Mouse (Mus musculus) urinary bladder, postnatal 10 days (tissue): ENCODE measurements around the gene Ildr2.

Experiments
- DNase-seq: peaks from one replicate; pipeline ENCODE4 v3.0.0; 2022; ENCODE audit warnings: low spot score

Ildr2 gene

GRCm38 (mm10) chr1:166342539-166342938, 88.6 kb downstream of the Ildr2 start:
- no peak for DNase-seq

- no peak for DNase-seq
Observed at GRCm38 (mm10) chr1:166343586-166343985, 89.6 kb downstream of the Ildr2 start.

DNA sequence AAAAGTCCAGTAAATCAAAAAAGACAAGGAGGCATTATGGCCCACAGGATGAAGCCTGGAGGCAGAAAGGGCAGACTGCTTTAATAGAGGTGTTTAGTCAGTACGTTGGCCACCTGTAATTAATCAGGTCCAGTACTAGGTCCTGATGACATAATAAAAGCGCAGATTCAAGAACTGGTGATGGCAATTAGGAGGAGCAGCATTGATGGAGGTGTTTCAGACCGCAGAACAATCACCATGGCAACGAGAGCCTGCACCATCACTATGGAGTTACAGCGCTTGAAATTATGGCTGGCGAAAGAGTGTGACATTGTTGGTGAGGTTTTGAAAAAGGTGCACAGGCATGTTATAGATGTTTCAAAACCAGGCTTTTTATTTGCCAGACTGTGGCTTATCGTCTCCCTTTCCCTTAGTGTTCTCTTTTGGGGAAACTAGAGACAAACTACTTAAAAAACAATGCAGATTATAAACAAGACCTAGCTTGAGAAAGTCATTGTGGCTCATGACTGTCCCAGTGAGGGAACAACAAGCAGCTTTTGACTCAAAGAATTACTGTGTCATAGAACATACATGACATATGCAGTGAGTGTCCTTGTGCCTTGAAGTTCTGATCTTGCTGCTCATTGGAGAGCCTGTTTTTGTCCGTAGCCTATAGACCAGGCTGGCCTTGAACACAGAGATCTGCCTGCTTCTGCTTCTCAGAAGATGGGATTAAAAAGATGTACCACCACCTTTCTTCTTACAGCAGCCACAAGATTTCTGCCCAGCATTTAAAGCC, 90.5 kb downstream of the Ildr2 start:
- DNase-seq: no peak

DNA sequence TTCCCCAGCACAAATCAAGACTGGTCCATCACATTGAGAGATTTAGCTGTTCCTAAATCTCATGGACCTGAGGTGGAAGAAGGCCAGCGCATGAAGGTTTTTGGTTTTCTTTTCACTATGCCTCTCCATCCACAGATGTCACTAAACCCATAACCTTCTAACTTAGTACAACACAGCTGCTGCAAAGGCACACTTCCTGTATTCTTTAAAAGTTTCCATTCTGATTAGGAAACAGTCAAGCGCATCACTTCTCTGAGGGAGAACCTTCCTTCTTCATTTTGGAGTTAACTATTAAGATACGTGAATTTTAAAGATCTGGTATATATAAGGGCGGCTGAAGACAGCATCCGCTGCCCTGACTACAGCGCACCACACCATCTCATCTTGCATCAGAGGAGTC, 91.7 kb downstream of the Ildr2 start:
- DNase-seq: no peak

DNA sequence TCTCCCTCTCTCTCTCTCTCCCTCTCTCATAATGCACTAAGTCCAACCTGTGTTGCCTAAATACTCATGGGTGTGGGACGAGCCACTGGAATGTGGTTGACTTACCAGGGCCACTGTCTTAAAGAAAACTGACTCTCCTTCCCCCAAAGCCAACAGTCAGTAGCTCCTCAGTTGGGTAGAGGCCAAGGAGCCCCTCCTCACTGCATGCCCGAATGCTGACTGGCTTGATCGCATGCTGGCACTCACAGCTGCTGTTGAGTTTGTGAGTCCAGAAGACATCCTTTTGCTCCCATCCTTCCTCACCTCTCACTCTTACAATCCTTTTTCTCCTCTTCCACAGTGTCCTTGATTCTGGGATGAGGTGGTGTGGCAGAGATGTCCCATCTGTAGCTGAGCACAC, 93.0 kb downstream of the Ildr2 start:
- no peak for DNase-seq

DNA sequence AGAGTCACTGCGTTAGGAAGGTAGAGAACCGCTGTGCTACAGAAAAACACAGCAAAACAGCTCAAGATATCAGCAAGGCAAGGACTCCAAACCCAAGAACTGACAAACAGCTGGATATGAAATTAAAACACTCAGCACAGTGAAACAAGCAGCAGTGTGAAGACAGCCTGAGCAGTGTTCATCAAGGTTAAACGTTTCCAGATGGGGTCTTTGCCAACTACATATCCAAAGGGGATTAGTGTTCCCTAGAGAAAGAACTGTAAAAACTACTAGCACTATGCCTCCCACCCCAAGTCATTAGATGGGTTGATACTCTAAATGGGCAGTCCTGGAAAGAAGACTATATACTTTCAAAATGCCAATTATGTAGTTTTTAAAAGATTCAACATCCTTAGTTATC, 95.4 kb downstream of the Ildr2 start:
- no peak for DNase-seq

DNA sequence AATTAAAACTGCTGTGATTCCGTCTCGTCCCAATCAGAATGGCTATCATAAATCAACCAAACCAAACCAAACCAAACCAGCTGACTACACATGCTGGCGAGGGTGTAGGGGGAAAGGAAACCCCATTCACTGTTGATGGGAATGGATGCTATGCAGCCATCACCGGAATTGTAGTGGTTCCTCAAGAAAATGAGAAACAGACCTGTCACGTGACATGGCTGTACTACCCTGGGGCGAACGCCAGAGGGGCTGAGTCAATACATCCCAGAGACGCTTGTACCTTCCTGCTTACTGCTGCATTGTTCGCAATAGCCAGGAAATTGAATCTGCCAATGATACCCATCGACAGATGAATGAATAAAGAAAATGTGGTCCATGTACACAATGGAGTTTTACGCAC, 95.8 kb downstream of the Ildr2 start:
- no peak for DNase-seq

DNA sequence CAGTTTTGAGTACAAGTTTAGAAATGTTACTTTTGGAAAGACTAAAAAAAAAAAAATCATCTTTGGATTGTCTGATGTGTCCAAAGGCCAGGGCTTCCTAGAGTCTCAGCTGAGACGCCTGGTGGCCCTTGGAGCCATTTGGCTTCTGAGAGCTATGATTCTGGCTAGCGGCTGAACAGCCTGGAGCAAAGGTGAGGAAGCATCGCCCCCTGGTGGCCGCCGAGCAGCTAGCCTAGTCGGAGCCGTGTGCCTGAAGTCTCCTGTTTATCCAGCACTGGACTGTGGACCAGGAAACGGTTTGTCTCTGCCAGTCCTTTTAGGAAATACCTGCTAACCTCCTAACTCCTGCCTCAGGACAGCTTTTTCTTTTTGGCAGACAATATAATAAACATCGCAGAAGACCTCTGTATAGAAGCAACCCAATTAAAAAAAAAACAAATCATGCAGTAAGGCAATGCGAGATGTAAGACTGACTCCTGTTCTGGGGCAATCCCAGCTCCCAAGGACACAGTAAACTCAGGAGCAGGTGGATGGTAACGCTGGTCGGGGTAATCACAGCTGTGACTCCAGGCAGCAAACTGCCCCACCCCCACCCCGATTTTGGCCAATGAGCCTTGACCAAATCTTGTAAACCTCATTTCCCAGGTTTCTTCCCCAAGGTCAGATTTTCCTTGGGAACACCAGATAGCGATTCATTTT, 106.4 kb downstream of the Ildr2 start:
- peak; percentile 57 for DNase-seq

GRCm38 (mm10) chr1:166360896-166361295, 107.0 kb downstream of the Ildr2 start:
- DNase-seq: no peak

DNA sequence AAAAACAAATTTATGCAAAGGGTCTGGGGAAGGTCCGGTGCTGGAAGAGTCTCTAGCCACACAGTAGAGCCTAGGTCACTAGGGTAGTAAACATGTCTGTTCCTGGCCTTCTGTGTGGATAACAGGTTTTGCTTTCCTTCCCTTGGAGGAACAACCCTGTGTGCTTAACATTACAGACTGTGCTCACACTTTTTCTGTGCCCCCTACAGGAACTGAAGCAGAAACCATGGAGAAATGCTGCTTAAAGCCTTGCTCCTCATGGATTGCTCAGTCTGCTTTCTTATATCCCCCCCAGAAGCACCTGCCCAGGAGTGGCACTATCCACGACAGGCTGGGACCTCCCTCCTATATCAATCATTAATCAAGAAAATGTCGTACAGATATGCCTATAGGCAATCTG, 107.9 kb downstream of the Ildr2 start:
- no peak for DNase-seq

GRCm38 (mm10) chr1:166362659-166363058, 108.7 kb downstream of the Ildr2 start:
- DNase-seq: no peak

- DNase-seq: no peak
Observed at GRCm38 (mm10) chr1:166363122-166363521, 109.2 kb downstream of the Ildr2 start.
